Mouse (Mus musculus): ENCODE data around the gene Flt3.
A peak's percentile ranks its signal among the peaks of the same experiment; 100 is the strongest.

Flt3 gene

DNA sequence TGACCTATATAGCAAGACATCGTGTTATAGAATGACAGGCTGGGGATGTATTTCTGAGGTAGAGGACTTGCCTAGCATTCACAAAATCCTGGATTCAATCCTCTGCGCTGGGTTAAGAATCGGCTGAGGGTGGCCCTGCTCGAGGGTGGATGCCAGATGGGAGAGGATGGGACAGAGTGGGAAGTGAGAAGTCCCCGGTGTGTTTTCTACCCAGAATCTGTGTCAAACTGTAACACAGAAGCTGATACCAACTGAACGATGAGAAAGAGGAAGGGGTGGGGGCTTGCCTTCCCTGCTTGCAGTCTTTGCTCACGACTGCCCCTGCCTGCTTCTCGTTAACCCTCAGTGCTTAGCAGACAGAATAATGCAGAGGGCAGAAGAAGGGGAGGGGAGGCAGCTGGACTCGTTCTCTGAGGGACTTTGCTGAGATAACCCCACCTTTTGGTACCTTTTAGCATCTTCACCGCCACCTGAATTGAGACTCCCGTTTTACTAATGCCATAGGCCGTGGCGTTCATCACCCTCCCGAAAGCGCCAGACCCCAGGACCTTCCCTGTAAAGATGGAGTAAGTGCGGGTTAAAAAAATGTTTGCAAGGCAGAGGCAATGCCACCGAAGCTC, 46.0 kb downstream of the Flt3 start:
- DNase-seq (ENCODE audit: low spot score in 2 of 2) = no peak

DNA sequence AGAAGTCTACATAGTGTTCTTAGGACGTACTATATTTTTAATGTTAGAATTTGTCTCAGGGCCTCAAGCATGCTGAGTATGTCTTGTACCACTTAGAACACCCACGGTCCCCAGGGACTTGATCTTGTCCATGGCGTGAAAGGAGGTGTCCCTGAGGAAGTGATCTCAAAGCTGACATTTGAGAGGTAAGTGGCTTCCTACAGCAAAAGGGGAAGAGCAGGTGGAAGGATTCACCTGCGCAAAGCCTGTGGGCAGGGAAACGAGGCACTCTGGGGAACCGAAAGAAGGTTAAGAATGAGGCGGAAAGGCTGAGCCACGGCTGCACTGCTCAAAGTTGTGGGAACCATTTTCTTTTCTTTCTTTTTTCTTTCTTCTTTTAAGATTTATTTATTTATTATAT, 48.4 kb downstream of the Flt3 start:
- no peak for DNase-seq (ENCODE audit: low spot score in 2 of 2)

DNA sequence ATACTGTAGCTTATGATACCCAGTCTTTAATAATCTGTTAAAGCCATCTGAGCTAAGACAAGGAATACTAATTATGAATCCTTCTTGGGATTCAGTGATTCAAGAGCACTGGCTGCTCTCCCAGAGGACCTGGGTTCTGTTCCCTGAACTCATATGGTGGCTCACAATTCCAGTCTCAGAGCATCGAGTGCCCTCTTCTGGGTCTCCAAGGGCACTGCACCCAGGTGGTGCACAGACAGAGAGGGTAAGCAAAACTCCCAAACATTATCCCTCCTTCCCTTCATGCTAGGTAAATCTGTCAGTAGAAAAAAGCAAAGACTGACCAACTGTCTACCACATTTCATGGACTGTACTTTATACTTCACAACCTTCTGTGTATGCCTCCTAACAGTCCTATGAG, 54.3 kb downstream of the Flt3 start:
- no peak for DNase-seq (ENCODE audit: low spot score in 2 of 2)

DNA sequence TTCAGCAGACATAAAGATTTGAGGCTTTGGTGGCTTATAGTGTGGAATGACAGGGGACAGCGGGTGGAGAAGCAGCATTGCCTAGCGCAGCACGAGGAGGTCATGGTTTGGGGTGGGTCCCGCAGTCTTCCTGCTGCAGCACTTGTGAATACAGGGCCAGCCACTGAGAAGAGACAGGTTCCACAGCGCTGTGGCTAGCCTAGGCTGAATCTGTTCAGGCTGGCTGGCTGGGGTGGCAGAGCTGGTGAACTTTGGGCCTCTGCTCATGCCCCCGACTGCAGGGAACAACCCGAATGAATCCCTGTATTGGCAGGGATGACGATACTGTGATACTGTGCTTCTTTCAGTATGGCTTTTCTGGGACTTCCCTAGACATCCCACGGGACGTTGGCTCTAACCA, 56.4 kb downstream of the Flt3 start:
- DNase-seq (ENCODE audit: low spot score in 2 of 2) = no peak

DNA sequence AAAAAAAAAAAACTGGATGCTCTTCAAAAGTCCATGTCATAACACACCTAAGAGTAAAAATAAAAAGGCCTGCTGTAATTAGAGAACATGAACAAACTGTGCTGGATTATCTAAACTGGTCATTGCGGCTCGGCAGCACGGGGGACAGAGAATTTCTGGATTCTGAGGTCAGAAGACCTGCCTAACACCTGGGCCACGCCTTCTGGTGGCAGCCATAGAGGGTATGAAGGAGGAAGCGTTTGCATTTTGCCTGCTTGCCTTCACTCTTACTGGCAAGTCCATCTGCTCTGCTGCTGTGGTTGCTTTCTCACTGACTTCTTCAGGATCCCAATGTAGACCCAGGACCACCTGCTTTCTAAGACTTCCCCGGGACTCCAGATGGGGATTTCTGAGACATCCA, 57.4 kb downstream of the Flt3 start:
- no peak for DNase-seq (ENCODE audit: low spot score in 2 of 2)

DNA sequence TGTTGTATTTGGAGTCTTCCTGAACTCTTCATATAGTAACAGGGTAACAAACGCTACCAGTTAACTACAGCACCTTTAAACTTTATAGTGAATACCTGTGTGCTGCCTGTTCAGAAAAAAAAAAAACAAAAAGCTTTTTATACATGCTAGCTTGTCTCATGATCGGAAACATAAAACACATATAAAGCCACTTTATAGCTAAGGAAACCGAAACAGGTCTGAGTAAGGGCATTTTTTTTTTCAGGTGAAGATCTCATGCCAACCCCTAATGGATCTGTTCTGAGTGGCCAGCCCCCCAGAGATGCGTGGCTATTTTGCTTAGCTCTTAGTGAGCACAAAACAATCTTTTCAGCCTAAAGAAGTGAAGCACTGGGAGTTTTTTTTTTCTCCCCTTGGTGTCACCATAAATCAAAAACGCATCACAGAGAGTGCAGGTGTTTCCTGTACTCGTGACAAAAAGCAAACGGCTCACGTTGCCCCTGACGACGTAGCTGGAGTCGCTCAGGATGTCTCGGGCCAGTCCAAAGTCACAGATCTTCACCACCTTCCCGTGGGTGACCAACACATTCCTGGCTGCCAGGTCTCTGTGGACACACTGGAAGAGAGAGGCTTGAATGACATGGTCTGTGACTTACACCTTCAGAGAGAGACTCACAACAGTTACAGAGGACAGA, 59.4 kb downstream of the Flt3 start:
- no peak for DNase-seq (ENCODE audit: low spot score in 2 of 2)

DNA sequence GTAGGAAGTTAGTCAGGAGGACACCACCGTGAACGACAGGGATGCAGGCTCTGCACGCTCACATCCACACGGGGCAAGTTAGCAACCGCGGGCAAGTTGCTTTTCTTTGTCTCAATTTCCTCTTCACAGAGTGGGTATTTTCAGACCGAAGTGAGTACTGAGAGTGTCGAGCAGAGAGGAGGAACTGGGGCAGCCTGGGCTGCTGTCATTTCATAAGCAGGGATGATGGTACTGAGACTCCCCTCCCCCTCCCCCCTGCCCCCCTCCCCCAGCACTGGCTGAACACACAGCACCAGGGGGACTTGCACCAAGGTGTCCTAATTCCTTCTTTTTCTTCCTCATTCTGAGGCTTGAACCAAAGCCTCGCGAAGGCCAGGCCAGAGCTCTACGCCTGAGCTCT, 60.7 kb downstream of the Flt3 start:
- no peak for DNase-seq (ENCODE audit: low spot score in 2 of 2)

DNA sequence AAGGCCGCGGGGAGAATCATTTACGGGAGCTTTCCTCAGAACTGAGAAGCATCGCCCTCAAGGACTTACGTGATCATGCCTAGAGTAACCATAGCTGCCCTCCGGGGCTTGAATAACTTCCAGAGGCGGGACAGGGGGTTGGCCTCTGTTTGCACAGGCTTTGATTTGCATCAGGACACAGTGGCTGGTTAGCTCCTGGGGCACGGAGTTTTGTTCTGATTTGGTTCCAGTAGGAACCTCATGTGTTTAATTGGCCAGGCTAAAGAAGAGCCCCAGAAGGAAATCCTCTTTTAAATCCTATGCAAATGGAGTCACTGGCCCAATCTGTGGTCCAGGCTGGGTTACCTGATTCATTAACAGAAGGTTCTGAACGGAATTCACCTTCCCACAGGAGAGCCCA, 61.3 kb downstream of the Flt3 start:
- DNase-seq (ENCODE audit: low spot score in 2 of 2) = no peak

DNA sequence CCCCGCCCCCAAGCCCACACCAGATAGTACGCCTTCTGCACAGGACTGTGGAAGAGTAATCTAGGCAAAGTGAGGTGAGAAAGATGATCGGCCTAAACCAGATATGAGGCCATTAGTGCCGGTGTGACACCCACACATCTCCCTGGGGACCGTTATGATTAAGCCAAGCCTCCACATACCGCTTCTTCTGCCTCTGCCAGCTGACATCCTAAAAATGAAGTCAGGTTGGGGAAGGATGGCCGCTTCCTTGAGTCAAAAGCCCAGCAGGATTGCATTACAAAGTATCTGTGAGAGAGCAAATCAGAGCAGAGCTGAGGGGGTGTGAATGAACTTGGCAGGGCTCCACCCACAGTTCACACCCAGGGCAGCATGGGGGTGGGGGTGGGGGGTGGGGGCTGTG, 67.6 kb downstream of the Flt3 start:
- no peak for DNase-seq (ENCODE audit: low spot score in 2 of 2)

DNA sequence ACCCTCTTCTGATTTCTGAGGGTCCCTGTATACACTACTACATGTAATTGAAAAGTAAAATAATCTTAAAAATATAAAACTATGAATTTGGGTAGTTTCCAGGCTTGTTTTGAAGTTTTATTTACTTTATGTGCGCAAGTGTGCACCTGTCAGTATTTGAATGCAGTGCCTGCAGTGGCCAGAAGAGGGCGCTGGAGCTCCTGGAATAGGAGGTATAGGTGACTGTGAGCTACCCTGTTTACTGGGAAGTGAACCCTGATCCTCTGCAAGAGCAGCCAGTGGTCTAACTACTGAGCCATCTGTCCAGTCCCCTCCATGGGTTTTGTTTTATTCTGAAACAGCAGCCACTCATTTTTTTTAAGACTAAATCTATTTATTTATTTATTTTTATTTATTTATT, 68.7 kb downstream of the Flt3 start:
- peak in 1 of 2 experiments; percentile 12 for DNase-seq (ENCODE audit: low spot score in 2 of 2)

DNA sequence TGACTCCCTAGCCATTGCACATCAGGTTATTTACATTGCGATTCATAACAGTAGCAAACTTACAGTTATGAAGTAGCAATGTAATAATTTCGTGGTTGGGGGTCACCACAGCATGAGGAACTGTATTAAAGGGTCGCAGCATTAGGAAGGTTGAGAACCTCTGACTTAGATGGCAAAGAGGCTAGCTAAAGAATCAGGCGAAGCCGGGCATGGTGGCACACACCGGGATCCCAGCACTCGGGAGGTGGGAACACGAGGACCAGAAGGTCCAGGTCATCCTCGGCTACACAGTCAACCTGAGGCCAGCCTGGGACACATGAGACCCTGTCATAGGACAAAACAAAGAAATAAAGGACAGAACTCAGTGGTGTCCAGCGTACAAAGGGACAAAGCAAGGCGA, 70.3 kb downstream of the Flt3 start:
- DNase-seq (ENCODE audit: low spot score in 2 of 2) = no peak

DNA sequence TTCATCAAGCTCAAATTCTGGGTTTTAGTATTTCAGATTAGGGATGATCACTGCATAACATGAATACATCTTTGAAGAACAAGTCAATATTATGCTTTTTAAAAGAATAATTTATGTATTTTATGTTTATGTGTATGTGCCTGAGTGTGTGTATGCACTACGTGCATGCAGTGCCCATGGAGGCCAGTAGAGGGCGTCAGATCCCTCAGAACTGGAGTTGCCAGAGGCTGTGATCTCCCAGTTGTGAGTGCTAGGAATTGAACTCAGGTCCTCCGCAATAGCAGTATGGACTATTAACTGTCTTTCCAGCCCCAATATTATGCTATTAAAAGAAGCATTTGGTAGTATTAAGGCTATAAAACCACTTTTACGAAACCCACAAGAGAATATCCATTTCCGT, 72.7 kb downstream of the Flt3 start:
- DNase-seq (ENCODE audit: low spot score in 2 of 2) = no peak

DNA sequence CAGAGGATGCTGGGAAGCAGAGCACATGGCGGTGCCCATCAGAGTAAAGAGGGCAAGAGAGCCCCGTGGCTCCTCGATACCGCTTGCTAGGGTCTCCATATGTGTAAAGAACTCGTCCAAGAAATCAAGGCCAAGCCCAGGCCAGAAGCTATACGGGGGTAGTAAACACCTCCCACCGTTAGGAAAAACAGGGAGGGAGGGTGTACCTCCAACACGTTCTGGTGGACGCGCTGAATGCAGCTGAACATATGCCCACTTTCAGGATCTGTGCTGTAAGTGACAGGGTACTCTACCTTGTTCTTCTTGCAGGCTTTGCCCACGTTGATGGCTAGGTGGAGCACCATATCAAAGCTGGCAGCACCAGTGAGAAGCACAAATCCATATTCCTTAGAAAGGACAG, 74.4 kb downstream of the Flt3 start:
- no peak for DNase-seq (ENCODE audit: low spot score in 2 of 2)

DNA sequence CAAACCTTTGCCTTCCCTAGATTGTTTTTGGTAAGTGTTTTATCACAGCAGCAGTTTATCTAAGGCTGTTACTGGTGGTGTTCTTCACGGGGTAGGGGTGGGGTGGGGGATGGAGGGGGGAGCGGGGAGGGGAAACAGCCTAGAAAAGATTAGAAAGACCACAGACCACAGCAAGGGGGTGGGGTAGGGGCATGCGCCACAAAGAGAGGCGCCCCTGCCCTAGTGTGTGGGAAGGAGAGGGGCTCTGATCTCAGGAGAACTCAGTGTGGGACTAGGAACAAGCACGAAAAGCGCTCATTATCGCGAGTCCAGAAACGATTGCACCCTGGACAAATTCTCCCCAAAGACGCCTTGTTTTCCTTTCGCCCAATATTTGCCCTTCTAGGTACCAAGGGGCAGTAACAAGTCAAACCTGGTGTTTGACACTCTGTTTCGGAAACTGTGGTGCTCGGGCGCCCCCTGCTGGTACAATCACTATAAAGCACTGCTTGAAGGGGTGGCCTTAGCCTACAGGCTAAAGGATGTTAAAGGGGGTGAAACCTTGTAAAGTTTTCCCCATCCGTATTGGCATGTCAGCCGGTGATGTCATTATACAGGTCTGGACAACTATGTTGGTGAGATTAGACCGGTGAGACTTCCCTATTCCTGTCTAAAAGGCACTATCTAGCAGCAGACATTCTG, 76.9 kb downstream of the Flt3 start:
- peak; percentile 48 to 62 for DNase-seq (ENCODE audit: low spot score in 2 of 2)

DNA sequence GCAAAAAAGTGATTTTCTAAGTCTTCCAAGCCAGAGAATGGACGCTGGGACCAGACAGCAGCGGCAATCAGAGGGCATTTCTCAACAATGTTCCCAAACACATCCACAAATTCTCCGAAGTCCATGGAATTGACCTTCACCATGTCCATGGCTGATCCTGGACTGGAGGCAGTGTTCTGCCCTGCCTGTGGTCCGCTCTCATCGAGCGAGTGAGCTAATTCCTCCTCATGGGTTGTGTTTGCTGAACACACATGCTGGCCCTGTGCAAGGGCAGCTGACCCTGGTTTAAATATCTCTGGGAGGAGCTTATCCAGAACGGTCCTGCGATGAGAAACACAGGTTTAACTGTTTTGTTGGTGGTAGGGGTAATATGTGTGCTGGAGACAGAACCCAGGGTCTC, 78.1 kb downstream of the Flt3 start, which contains the start of gene Urad:
Gene Urad, minus strand, starts transcription at position 258 of the 400 bp plus-strand sequence.
- no peak for DNase-seq (ENCODE audit: low spot score in 2 of 2)

DNA sequence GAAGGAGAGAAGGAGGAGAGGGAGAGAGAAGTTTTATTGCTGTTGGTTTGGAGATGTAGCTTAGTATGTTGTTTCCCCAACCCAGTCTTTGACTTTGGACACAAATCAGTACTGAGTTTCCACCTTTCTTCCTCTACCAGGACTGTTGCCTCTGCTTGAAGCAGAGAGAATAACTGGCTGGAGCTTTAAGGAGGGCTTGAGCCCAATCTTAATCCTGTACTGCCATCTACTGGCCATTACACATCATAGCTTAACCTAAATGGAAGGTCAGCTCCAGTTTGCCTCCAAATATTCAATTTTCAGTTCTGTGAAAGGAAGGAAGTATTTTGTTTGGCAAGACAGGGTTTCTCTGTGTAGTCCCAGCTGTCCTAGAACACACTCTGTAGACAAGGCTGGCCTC, 80.6 kb downstream of the Flt3 start:
- no peak for DNase-seq (ENCODE audit: low spot score in 2 of 2)

DNA sequence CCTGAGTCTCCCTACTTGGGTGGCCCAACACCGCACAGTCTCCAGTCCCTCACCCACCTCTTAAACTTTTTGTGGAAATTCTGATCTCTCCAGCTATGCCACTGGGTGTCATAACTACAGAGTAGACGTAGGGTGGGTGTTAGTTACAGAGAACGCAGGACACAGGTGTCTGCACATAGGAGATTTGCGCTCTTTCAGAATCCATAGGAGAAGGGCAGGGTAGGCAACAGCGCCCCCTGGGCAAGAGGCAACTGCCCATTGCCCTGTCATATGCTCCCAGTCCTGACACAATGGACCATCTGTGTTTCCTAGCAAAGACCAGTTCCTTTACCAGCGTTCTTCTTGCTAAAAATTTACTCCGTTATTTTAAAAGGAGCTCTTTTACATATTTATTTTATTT, 82.3 kb downstream of the Flt3 start:
- no peak for DNase-seq (ENCODE audit: low spot score in 2 of 2)

DNA sequence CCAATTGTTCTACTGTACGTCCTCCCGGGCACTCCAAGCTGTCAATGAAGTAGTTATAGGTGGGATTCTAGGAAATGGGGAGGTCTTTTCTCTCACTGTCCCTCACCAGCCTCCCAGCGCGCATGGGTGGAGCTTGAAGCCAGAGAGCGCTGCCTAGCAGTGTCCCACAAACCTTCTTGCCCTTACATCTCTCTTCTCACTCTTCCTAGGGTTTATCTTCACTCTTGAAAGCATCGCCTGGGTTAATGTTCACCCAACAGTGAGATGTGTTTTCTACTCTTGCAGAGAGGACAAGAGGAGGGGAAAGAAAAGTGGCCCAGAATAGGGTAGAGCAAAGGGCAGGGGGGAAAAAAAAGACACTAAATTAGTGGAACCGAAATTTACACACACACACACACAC, 83.0 kb downstream of the Flt3 start:
- no peak for DNase-seq (ENCODE audit: low spot score in 2 of 2)

DNA sequence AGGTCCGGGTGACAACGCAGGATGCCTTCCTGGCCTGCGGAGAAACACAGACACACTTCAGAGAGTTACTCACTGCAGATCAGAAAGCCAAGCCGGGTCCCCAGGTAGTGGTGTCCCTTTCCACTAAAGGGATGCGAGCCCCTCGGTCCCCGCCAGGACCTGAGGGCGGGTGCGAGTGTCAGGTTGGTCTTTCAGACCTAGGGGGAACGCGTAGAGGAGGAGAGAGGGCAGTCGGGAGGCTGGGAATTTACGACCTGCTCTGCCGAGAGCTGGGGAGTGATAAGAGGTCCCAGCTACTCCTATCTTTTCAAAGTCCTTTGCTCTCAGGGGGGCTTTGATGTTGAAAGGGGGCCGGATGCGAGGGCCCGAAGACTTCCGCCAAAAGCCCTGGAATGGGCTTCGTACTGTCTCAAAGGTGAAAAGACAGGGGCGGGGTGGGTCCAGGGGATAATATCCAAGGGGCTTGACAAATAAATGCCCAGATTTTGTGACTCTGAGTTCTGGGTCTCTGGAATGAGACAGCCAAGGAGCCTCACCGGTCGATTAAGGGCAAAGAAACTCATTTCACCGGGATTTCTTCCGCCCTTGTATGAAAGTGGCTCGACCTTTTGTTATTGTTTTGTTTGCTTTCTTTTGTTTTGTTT, 84.7 kb downstream of the Flt3 start:
- no peak for DNase-seq (ENCODE audit: low spot score in 2 of 2)

DNA sequence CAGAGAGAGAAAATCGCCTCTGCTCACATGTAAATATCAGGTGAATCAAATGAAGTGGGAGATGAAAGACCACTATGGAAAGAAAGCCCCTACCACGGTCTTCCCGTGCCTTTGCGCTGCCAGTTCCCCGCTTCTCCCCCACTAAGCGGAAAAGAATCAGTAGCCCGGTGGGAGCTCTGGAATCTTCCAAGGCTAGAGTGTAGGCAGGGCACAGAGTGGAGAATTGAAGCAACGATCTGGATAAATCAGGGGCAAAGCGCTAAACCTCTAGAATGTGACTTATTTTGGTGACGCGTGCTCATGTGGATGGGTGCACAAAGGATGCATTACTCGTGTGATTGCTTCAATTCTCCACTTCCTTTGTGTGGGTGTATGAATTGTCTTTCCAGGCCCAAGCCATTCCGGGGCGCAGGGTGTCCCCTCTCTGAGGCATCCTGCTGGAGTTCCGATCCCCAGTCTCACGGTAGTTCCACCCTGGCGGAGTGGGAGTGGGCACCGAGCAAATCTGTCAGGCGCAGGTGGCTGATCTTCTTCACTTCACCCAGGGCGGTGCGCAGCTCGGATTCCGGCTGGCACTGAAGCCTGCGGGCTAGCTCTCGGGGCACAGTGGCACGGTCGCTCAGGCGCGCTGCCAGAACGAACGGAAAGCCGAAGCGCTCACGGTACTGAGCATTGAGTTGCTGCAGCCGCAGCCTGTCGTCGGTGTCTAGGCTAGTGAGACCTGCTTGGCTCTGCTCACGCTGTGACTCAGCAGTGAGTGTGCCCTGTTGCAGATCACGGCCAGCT, 85.5 kb downstream of the Flt3 start:
- no peak for DNase-seq (ENCODE audit: low spot score in 2 of 2)

DNA sequence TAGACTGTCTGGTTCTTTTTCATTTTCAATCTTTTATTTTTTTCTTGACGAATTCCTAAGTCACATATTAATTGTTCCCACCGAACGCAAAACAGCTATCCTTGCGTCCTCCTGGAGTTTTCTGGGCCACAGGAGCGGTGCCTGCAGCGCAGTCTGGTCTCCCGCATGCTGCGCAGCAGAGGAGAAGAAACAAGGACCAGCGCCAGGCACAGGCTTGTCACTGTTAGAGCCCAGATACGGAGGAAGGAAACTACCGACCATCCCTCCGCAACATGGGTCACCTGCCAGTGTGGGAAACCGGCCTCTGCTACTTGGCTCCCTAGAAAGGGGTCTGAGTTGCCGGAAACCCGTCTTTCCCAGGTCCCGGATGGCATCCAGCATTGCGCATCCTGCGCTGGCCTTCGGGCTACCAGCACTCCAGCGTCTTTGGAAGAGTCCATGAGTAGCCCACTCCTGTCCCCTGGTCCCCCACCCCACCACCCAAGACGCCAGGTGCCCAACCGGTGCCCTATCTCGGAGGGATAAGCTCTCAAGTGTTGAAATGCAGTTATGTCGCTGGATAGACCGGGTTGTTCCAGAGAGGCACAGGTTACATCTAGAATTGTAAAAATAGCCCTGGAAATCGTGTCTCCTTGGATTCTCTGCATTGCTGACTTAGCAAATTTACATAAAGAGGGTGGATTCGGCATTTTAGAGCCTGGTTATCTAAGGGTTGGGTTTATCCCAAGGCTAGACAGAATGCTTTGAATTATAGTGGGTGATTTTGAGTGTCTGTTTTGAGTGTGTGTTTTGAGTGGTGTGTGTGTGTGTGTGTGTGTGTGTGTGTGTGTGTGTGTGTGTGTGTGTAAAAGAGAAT, 87.2 kb downstream of the Flt3 start:
- DNase-seq (ENCODE audit: low spot score in 2 of 2) = no peak
